Mouse (Mus musculus) splenic B cell, adult 2 months (primary cell): Measurements from ENCODE around the gene Ptgir.

Experiments used
- DNase-seq: peaks from one replicate; pipeline ENCODE4 v3.0.0-alpha.2; 2011; ENCODE audit warnings: low read depth, low spot score
- H3K27me3 ChIP-seq: 2 replicates; pipeline ENCODE4 v1.6.1; 2012; ENCODE audit warnings: mild to moderate bottlenecking, low read length, moderate library complexity, mixed read lengths; ENCODE audit not compliant: control insufficient read depth, poor library complexity, insufficient read depth, severe bottlenecking
- H3K36me3 ChIP-seq: 2 replicates; pipeline ENCODE4 v1.6.1; 2012; ENCODE audit warnings: mild to moderate bottlenecking, low read length, moderate library complexity, mixed read lengths; ENCODE audit not compliant: control insufficient read depth, poor library complexity, insufficient read depth, severe bottlenecking

The Ptgir gene

GRCm38 (mm10) chr7:16906281-16906680, at the start of gene Ptgir:
TSS of gene Ptgir (plus strand) at chr7:16906490.
- Histone ChIP-seq H3K27me3 (no peaks in the 10 kb centered on the region), H3K36me3 (no peaks in the 10 kb centered on the region)
- DNase-seq = peak; percentile 43

- H3K36me3 ChIP-seq = peaks cover 49% of the 10 kb centered on the region
- no peaks in the 10 kb centered on the region for H3K27me3 ChIP-seq
- DNase-seq = peak; percentile 78
These were observed 48.0 kb upstream of the Ptgir start for GRCm38 (mm10) chr7:16858336-16858735.

GRCm38 (mm10) chr7:16859902-16860651, 46.2 kb upstream of the Ptgir start:
- peak; percentile 80 for DNase-seq
- Histone ChIP-seq H3K27me3 (no peaks in the 10 kb centered on the region), H3K36me3 (peaks cover 42% of the 10 kb centered on the region)

GRCm38 (mm10) chr7:16867488-16867887, 38.8 kb upstream of the Ptgir start:
- no peaks in the 10 kb centered on the region for H3K27me3 ChIP-seq
- peaks cover 42% of the 10 kb centered on the region for H3K36me3 ChIP-seq
- no peak for DNase-seq

- no peak for DNase-seq
- H3K36me3 ChIP-seq = peaks cover 34% of the 10 kb centered on the region
- H3K27me3 ChIP-seq = no peaks in the 10 kb centered on the region
These were observed 36.8 kb upstream of the Ptgir start for GRCm38 (mm10) chr7:16869497-16869896.

GRCm38 (mm10) chr7:16871600-16871999, 34.7 kb upstream of the Ptgir start:
- H3K36me3 ChIP-seq = peaks cover 27% of the 10 kb centered on the region
- DNase-seq = no peak
- no peaks in the 10 kb centered on the region for H3K27me3 ChIP-seq

GRCm38 (mm10) chr7:16872478-16872877, 33.8 kb upstream of the Ptgir start:
- peaks cover 22% of the 10 kb centered on the region for H3K36me3 ChIP-seq
- no peaks in the 10 kb centered on the region for H3K27me3 ChIP-seq

GRCm38 (mm10) chr7:16873392-16873791, 32.9 kb upstream of the Ptgir start:
- peaks cover 18% of the 10 kb centered on the region for H3K36me3 ChIP-seq
- no peaks in the 10 kb centered on the region for H3K27me3 ChIP-seq
- DNase-seq = no peak

More at GRCm38 (mm10) chr7:16872478-16872877, 33.8 kb upstream of the Ptgir start:
- no peak for DNase-seq

GRCm38 (mm10) chr7:16874190-16874589, 32.1 kb upstream of the Ptgir start:
- Histone ChIP-seq H3K27me3 (no peaks in the 10 kb centered on the region), H3K36me3 (peaks cover 17% of the 10 kb centered on the region)
- DNase-seq = peak; percentile 88

GRCm38 (mm10) chr7:16874756-16875309, 31.5 kb upstream of the Ptgir start:
- H3K36me3 ChIP-seq = peaks cover 12% of the 10 kb centered on the region
- DNase-seq = peak; percentile 99
- H3K27me3 ChIP-seq = no peaks in the 10 kb centered on the region

GRCm38 (mm10) chr7:16875310-16875325, 31.2 kb upstream of the Ptgir start, which contains the start of gene Dact3:
TSS of gene Dact3 (plus strand) at chr7:16875317.
- peaks cover 9% of the 10 kb centered on the region for H3K36me3 ChIP-seq
- DNase-seq = no peak
- H3K27me3 ChIP-seq = no peaks in the 10 kb centered on the region

GRCm38 (mm10) chr7:16875326-16875725, 31.0 kb upstream of the Ptgir start:
- H3K27me3 ChIP-seq = no peaks in the 10 kb centered on the region
- no peak for DNase-seq
- H3K36me3 ChIP-seq = peaks cover 7% of the 10 kb centered on the region

GRCm38 (mm10) chr7:16876006-16876405, 30.3 kb upstream of the Ptgir start:
- no peaks in the 10 kb centered on the region for H3K27me3 ChIP-seq
- H3K36me3 ChIP-seq = peaks cover 1% of the 10 kb centered on the region
- DNase-seq = no peak

- DNase-seq = no peak
- H3K27me3 ChIP-seq = no peaks in the 10 kb centered on the region
- H3K36me3 ChIP-seq = peaks cover 1% of the 10 kb centered on the region; the same call in 1 of the 2 replicates
These were observed 29.7 kb upstream of the Ptgir start for GRCm38 (mm10) chr7:16876608-16877007.

- H3K27me3 ChIP-seq = no peaks in the 10 kb centered on the region
- no peak for DNase-seq
- H3K36me3 ChIP-seq = no peaks in the 10 kb centered on the region
These were observed 28.6 kb upstream of the Ptgir start for GRCm38 (mm10) chr7:16877717-16878116.
